Mouse (Mus musculus) embryo, embryonic 10.5 days (tissue): Measurements from ENCODE around the gene Myrip.
"Not testable (repeated sequence)": the region's sequence is repeated elsewhere in the genome, so short reads cannot be mapped to it uniquely, and the experiment has no call there.

Source experiments
- DNase-seq: peaks from one replicate; pipeline ENCODE4 v3.0.0-alpha.2; 2015; ENCODE audit warnings: low spot score

Myrip gene

GRCm38 (mm10) chr9:120395188-120395587 lies 93.9 kb downstream of the Myrip start:
- no peak for DNase-seq

- no peak for DNase-seq
Measured at GRCm38 (mm10) chr9:120396579-120397185, 95.4 kb downstream of the Myrip start.

- no peak for DNase-seq
Measured at GRCm38 (mm10) chr9:120398289-120398688, 97.0 kb downstream of the Myrip start.

- not testable (repeated sequence) for DNase-seq
Measured at GRCm38 (mm10) chr9:120399537-120399936, 98.2 kb downstream of the Myrip start.

GRCm38 (mm10) chr9:120402368-120402767 lies 101.1 kb downstream of the Myrip start:
- no peak for DNase-seq

GRCm38 (mm10) chr9:120403661-120404060 lies 102.3 kb downstream of the Myrip start:
- no peak for DNase-seq

- no peak for DNase-seq
Measured at GRCm38 (mm10) chr9:120409663-120410181, 108.4 kb downstream of the Myrip start.

- DNase-seq: peak; percentile 72
Measured at GRCm38 (mm10) chr9:120410421-120410820, 109.1 kb downstream of the Myrip start.

- peak; percentile 88 for DNase-seq
Measured at GRCm38 (mm10) chr9:120415504-120415903, 114.2 kb downstream of the Myrip start.

- no peak for DNase-seq
Measured at GRCm38 (mm10) chr9:120416151-120416550, 114.8 kb downstream of the Myrip start.

GRCm38 (mm10) chr9:120416729-120417128 lies 115.4 kb downstream of the Myrip start:
- no peak for DNase-seq

- no peak for DNase-seq
Measured at GRCm38 (mm10) chr9:120418582-120418981, 117.3 kb downstream of the Myrip start.

- DNase-seq: no peak
Measured at GRCm38 (mm10) chr9:120424567-120424966, 123.3 kb downstream of the Myrip start.

GRCm38 (mm10) chr9:120425768-120426167 lies 124.5 kb downstream of the Myrip start:
- peak; percentile 86 for DNase-seq

- no peak for DNase-seq
Measured at GRCm38 (mm10) chr9:120428181-120428580, 126.9 kb downstream of the Myrip start.

- peak; percentile 87 for DNase-seq
Measured at GRCm38 (mm10) chr9:120433747-120434146, 132.4 kb downstream of the Myrip start.

GRCm38 (mm10) chr9:120435841-120436240 lies 134.5 kb downstream of the Myrip start:
- DNase-seq: no peak

- no peak for DNase-seq
Measured at GRCm38 (mm10) chr9:120436854-120437253, 135.5 kb downstream of the Myrip start.

- no peak for DNase-seq
Measured at GRCm38 (mm10) chr9:120437266-120437876, 136.1 kb downstream of the Myrip start.

GRCm38 (mm10) chr9:120438350-120438749 lies 137.0 kb downstream of the Myrip start:
- no peak for DNase-seq

GRCm38 (mm10) chr9:120438781-120439180 lies 137.5 kb downstream of the Myrip start:
- DNase-seq: no peak

- no peak for DNase-seq
Measured at GRCm38 (mm10) chr9:120444642-120445041, 143.3 kb downstream of the Myrip start.

GRCm38 (mm10) chr9:120449696-120450329 lies 148.5 kb downstream of the Myrip start:
- DNase-seq: no peak
